Mouse (Mus musculus) thymus, postnatal 10 days (tissue): ENCODE results near the gene Gm20425.
"Not testable (repeated sequence)": the region's sequence is repeated elsewhere in the genome, so short reads cannot be mapped to it uniquely, and the experiment has no call there.

Source experiments
- DNase-seq, 2 experiments: peaks; one replicate each; pipeline ENCODE4 v3.0.0; 2021; ENCODE audit warnings: low spot score in 2 of 2

Gm20425 gene

GRCm38 (mm10) chr9:103224721-103225120 lies 5.4 kb downstream of the Gm20425 start:
- DNase-seq = no peak

GRCm38 (mm10) chr9:103214281-103214680 lies 15.8 kb downstream of the Gm20425 start:
- no peak for DNase-seq

GRCm38 (mm10) chr9:103213631-103214030 lies 16.5 kb downstream of the Gm20425 start:
- DNase-seq = no peak

GRCm38 (mm10) chr9:103212654-103213420 lies 17.3 kb downstream of the Gm20425 start:
- no peak for DNase-seq

- DNase-seq = no peak
These were observed 21.2 kb downstream of the Gm20425 start for GRCm38 (mm10) chr9:103208802-103209423.

GRCm38 (mm10) chr9:103207846-103208245 lies 22.3 kb downstream of the Gm20425 start:
- DNase-seq = peak; percentile 58 to 80

GRCm38 (mm10) chr9:103205786-103206185 lies 24.3 kb downstream of the Gm20425 start:
- DNase-seq = no peak

GRCm38 (mm10) chr9:103201561-103202260 lies 28.4 kb downstream of the Gm20425 start, which contains the start of gene Srprb:
Gene Srprb, minus strand, starts transcription at chr9:103202137.
- peak; percentile 86 to 91 for DNase-seq

GRCm38 (mm10) chr9:103188416-103188815 lies 41.7 kb downstream of the Gm20425 start:
- no peak for DNase-seq

GRCm38 (mm10) chr9:103186747-103187146 lies 43.4 kb downstream of the Gm20425 start:
- DNase-seq = no peak

- DNase-seq = no peak
These were observed 44.2 kb downstream of the Gm20425 start for GRCm38 (mm10) chr9:103185946-103186345.

GRCm38 (mm10) chr9:103184855-103185254 lies 45.3 kb downstream of the Gm20425 start:
- DNase-seq = no peak

GRCm38 (mm10) chr9:103181886-103182285 lies 48.2 kb downstream of the Gm20425 start:
- no peak for DNase-seq

- DNase-seq = peak; percentile 17 to 39
These were observed 49.1 kb downstream of the Gm20425 start for GRCm38 (mm10) chr9:103180807-103181565.

- no peak for DNase-seq
These were observed 49.8 kb downstream of the Gm20425 start for GRCm38 (mm10) chr9:103180303-103180702.

GRCm38 (mm10) chr9:103175692-103176091 lies 54.4 kb downstream of the Gm20425 start:
- no peak for DNase-seq

GRCm38 (mm10) chr9:103174771-103175519 lies 55.2 kb downstream of the Gm20425 start:
- no peak for DNase-seq

GRCm38 (mm10) chr9:103168771-103169170 lies 61.3 kb downstream of the Gm20425 start:
- no peak for DNase-seq

- no peak for DNase-seq
These were observed 62.1 kb downstream of the Gm20425 start for GRCm38 (mm10) chr9:103168046-103168445.

GRCm38 (mm10) chr9:103163806-103164205 lies 66.3 kb downstream of the Gm20425 start:
- no peak for DNase-seq

- not testable (repeated sequence) for DNase-seq
These were observed 74.9 kb downstream of the Gm20425 start for GRCm38 (mm10) chr9:103155158-103155557.
